Mouse (Mus musculus) lung, adult 2 months (tissue): Measurements from ENCODE around the gene Prpf40b. TPM values are rescaled to one million over a fixed set of nuclear protein-coding genes. Genes with fewer than 3 reads are reported as not detected.

Experiments
- DNase-seq: peaks from one replicate; pipeline ENCODE4 v3.0.0; 2022
- H3K4me1 ChIP-seq: fragments of 200-500 bp; 2 replicates; pipeline ENCODE4 v1.6.1; 2011; ENCODE audit warnings: low read length; ENCODE audit not compliant: control insufficient read depth, insufficient read depth
- H3K4me3 ChIP-seq: fragments of 200-500 bp; replicated peaks from 2 replicates; pipeline ENCODE3; 2011; ENCODE audit warnings: low read depth, mild to moderate bottlenecking, control low read depth, low read length; ENCODE audit errors: extremely low read depth
- CTCF ChIP-seq: fragments of 200-500 bp; IDR thresholded peaks from 2 replicates; pipeline ENCODE4 v1.5.1; 2011; ENCODE audit warnings: mild to moderate bottlenecking, low read length, control low read depth; ENCODE audit not compliant: insufficient read depth
- POLR2A ChIP-seq: fragments of 200-500 bp; IDR thresholded peaks from 2 replicates; pipeline ENCODE4 v1.6.1; 2011; ENCODE audit warnings: low read depth, mild to moderate bottlenecking, control low read depth, low read length, borderline replicate concordance; ENCODE audit errors: extremely low read depth
- WGBS: fragments of 180-500 bp; shearing (Covaris S2); methylation state at CpG from one replicate; pipeline ENCODE4 v1.1.7; 2018; 5-methylcytosine and 5-hydroxymethylcytosine counted together
- polyA plus RNA-seq: library from polyadenylated mRNA; depleted of rRNA; stranded (reverse); fragments of >200 nt; gene quantifications from 2 replicates; pipeline ENCODE4 v1.2.3, GENCODE M21; 2012

Gene Prpf40b
- polyA plus RNA-seq, 1 experiment: 76.5 TPM

- TF ChIP-seq CTCF: no peak
- no peak for TF ChIP-seq POLR2A
- Histone ChIP-seq H3K4me1 (no peaks in the 10 kb centered on the region), H3K4me3 (no peak overlapping the region)
- DNase-seq: no peak
- 57% methylated on average over 8 of the region's 8 CpGs for WGBS
Measured at GRCm38 (mm10) chr15:99285189-99285535, 9.7 kb upstream of the Prpf40b start.

- Histone ChIP-seq H3K4me1 (no peaks in the 10 kb centered on the region; the same call in 1 of the 2 replicates), H3K4me3 (no peak overlapping the region)
- no peak for TF ChIP-seq POLR2A
- TF ChIP-seq CTCF: no peak
- no peak for DNase-seq
- 85% methylated on average over 11 of the region's 11 CpGs for WGBS
Measured at GRCm38 (mm10) chr15:99290586-99290985, 4.3 kb upstream of the Prpf40b start.

GRCm38 (mm10) chr15:99294287-99294686 is 600 bp upstream of the Prpf40b start:
- WGBS: 4% methylated on average over 16 of the region's 16 CpGs
- peak overlapping the region; percentile 65 for H3K4me3 ChIP-seq
- TF ChIP-seq POLR2A (no peak), CTCF (no peak)
- H3K4me1 ChIP-seq: no peaks in the 10 kb centered on the region; the same call in 1 of the 2 replicates
- no peak for DNase-seq

GRCm38 (mm10) chr15:99295484-99295981 is 646 bp downstream of the Prpf40b start, which contains the start of gene Fam186b:
Gene Fam186b (minus strand): TSS chr15:99295888.
- WGBS: 6% methylated on average over 15 of the region's 17 CpGs
- peak; percentile 36 for DNase-seq
- H3K4me3 ChIP-seq: peak within 1 kb of the TSS; percentile 74
- no peaks in the 10 kb centered on the region; the same call in 1 of the 2 replicates for H3K4me1 ChIP-seq
- TF ChIP-seq CTCF (no peak), POLR2A (no peak)

GRCm38 (mm10) chr15:99296213-99296612 is 1.3 kb downstream of the Prpf40b start:
- WGBS: 40% methylated on average over 5 of the region's 5 CpGs
- H3K4me1 ChIP-seq: no peaks in the 10 kb centered on the region; the same call in 1 of the 2 replicates
- no peak for TF ChIP-seq CTCF
- TF ChIP-seq POLR2A: no peak
- no peak overlapping the region for H3K4me3 ChIP-seq
- no peak for DNase-seq

GRCm38 (mm10) chr15:99307476-99307875 is 12.6 kb downstream of the Prpf40b start:
- no peaks in the 10 kb centered on the region for H3K4me1 ChIP-seq
- no peak for TF ChIP-seq POLR2A
- H3K4me3 ChIP-seq: no peak overlapping the region
- DNase-seq: no peak
- WGBS: 59% methylated on average over 9 of the region's 9 CpGs

- TF ChIP-seq POLR2A (no peak), CTCF (no peak)
Measured at GRCm38 (mm10) chr15:99309549-99309948, 14.7 kb downstream of the Prpf40b start.

GRCm38 (mm10) chr15:99310617-99311016 is 15.7 kb downstream of the Prpf40b start:
- no peak overlapping the region for H3K4me3 ChIP-seq
- H3K4me1 ChIP-seq: peaks cover 15% of the 10 kb centered on the region
- 86% methylated on average over 5 of the region's 5 CpGs for WGBS
- TF ChIP-seq POLR2A: no peak
- TF ChIP-seq CTCF: no peak
- no peak for DNase-seq

More at GRCm38 (mm10) chr15:99309549-99309948, 14.7 kb downstream of the Prpf40b start:
- Histone ChIP-seq H3K4me3 (no peak overlapping the region), H3K4me1 (peaks cover 6% of the 10 kb centered on the region)
- WGBS: 85% methylated on average over 9 of the region's 9 CpGs
- no peak for DNase-seq

GRCm38 (mm10) chr15:99314891-99315290 is 20.0 kb downstream of the Prpf40b start:
- WGBS: 72% methylated on average over 16 of the region's 16 CpGs
- TF ChIP-seq POLR2A: peak; percentile 42; the same call in 1 of the 2 replicates
- TF ChIP-seq CTCF: no peak
- peak overlapping the region; percentile 19 for H3K4me3 ChIP-seq
- H3K4me1 ChIP-seq: peaks cover 32% of the 10 kb centered on the region
- no peak for DNase-seq

GRCm38 (mm10) chr15:99316314-99317266 is 21.7 kb downstream of the Prpf40b start:
- DNase-seq: peak; percentile 69
- peaks cover 43% of the 10 kb centered on the region for H3K4me1 ChIP-seq
- no peak overlapping the region for H3K4me3 ChIP-seq
- TF ChIP-seq POLR2A: no peak
- peak; percentile 80 for TF ChIP-seq CTCF
- WGBS: 70% methylated on average over 16 of the region's 16 CpGs
